Mouse (Mus musculus): ENCODE results near the gene Gas2l1. TPM values are rescaled to one million over a fixed set of nuclear protein-coding genes. Genes with fewer than 3 reads are reported as not detected.

The Gas2l1 gene
- polyA plus RNA-seq, 1 experiment from 2014 or later: 20.2 TPM

GRCm38 (mm10) chr11:5054874-5055273 lies 10.3 kb downstream of the Gas2l1 start:
- peaks cover 31% of the 10 kb centered on the region for H3K4me1 ChIP-seq (replicated peaks)
- H3K9me3 ChIP-seq: no peaks in the 10 kb centered on the region
- ATAC-seq (ENCODE audit: low FRiP score): no peak
- no peak overlapping the region for H3K27ac ChIP-seq
- peaks cover 55% of the 10 kb centered on the region for H3K27me3 ChIP-seq
- H3K9ac ChIP-seq: no peak overlapping the region
- no peak overlapping the region for H3K4me2 ChIP-seq
- no peaks in the 10 kb centered on the region for H3K36me3 ChIP-seq
- H3K4me3 ChIP-seq: no peak overlapping the region
- WGBS: 65% methylated on average over 6 of the region's 6 CpGs

- Histone ChIP-seq H3K27me3 (peaks cover 50% of the 10 kb centered on the region), H3K4me3 (no peak overlapping the region), H3K9me3 (no peaks in the 10 kb centered on the region), H3K27ac (no peak overlapping the region), H3K4me2 (no peak overlapping the region), H3K36me3 (no peaks in the 10 kb centered on the region), H3K9ac (no peak overlapping the region), H3K4me1 (replicated peaks) (peaks cover 27% of the 10 kb centered on the region)
- ATAC-seq (ENCODE audit: low FRiP score): no peak
- WGBS: 92% methylated on average over 14 of the region's 14 CpGs
Observed at GRCm38 (mm10) chr11:5054151-5054550, 11.0 kb downstream of the Gas2l1 start.

DNA sequence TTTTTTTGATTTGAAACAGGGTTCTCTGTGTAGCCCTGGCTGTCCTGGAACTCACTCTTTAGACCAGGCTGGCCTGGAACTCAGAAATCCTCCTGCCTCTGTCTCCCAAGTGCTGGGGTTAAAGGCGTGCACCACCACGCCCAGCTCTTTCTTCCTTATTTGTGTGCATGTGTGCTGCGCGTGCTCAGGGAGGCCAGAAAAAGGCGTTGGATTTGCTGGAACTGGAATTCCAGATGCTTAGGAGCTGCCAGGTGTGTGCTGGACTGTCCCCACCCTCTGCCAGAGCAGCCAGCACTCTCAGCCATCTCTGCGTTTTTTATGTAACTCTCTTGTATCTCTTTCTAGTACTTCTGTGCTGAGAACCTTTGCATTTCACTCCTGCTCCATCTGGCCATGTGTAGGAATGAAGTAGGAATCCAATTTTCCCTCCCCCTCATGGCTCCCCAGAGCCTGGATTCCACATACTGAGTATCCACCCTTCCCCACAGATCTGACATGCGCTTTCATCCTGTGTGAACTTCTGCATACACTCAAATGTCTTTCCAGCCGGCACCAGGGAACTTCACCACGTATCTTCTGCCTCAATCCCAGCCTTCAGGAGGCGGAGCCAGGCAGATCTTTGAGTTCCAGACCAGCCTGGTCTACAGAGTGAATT lies 12.8 kb downstream of the Gas2l1 start:
- H3K9me3 ChIP-seq: no peaks in the 10 kb centered on the region
- H3K4me2 ChIP-seq: no peak overlapping the region
- peaks cover 33% of the 10 kb centered on the region for H3K27me3 ChIP-seq
- H3K9ac ChIP-seq: no peak overlapping the region
- H3K4me3 ChIP-seq: no peak overlapping the region
- no peaks in the 10 kb centered on the region for H3K36me3 ChIP-seq
- H3K27ac ChIP-seq: no peak overlapping the region
- ATAC-seq (ENCODE audit: low FRiP score): no peak
- peaks cover 17% of the 10 kb centered on the region for H3K4me1 ChIP-seq (replicated peaks)
- 76% methylated on average over 10 of the region's 10 CpGs for WGBS

DNA sequence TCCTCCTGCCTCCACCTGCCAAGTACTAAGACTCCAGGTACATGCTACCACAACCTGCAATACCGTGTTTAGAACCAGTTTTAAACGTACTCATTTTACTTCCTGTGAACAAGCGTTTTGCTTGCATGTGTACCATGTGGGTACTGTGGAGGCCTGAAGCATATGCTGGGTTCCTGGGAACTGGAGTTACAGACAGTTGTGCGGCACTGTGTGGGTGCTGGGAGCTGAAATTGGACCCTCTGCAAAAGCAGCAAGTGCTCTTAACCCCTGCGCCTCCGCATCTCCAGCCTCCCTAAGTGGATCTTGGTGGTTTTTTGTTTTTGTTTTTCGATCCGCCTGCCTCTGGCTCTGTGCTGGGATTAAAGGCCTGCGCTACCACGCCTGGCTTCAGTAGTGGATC lies 13.5 kb downstream of the Gas2l1 start:
- Histone ChIP-seq H3K9ac (no peak overlapping the region), H3K9me3 (no peaks in the 10 kb centered on the region), H3K4me3 (no peak overlapping the region), H3K4me1 (replicated peaks) (peaks cover 10% of the 10 kb centered on the region), H3K4me2 (no peak overlapping the region), H3K27ac (no peak overlapping the region), H3K27me3 (peaks cover 26% of the 10 kb centered on the region), H3K36me3 (no peaks in the 10 kb centered on the region)
- 84% methylated on average over 10 of the region's 10 CpGs for WGBS
- ATAC-seq (ENCODE audit: low FRiP score): no peak

GRCm38 (mm10) chr11:5046321-5046926 lies 18.7 kb downstream of the Gas2l1 start:
- Histone ChIP-seq H3K4me1 (replicated peaks) (0 out of 2 replicates have a peak, but pooled peaks cover 2% of the 10 kb centered on the region), H3K4me2 (no peak overlapping the region), H3K27ac (no peak overlapping the region), H3K9me3 (no peaks in the 10 kb centered on the region), H3K9ac (no peak overlapping the region), H3K4me3 (no peak overlapping the region), H3K36me3 (peaks cover 18% of the 10 kb centered on the region), H3K27me3 (peaks cover 6% of the 10 kb centered on the region)
- ATAC-seq (ENCODE audit: low FRiP score): no peak
- WGBS: 55% methylated on average over 12 of the region's 12 CpGs

- ATAC-seq (ENCODE audit: low FRiP score): no peak
- H3K27me3 ChIP-seq: no peaks in the 10 kb centered on the region
- no peak overlapping the region for H3K4me3 ChIP-seq
- H3K9ac ChIP-seq: no peak overlapping the region
- 0 out of 2 replicates have a peak, but pooled peaks cover 2% of the 10 kb centered on the region for H3K4me1 ChIP-seq (replicated peaks)
- H3K27ac ChIP-seq: no peak overlapping the region
- no peak overlapping the region for H3K4me2 ChIP-seq
- 90% methylated on average over 8 of the region's 8 CpGs for WGBS
- no peaks in the 10 kb centered on the region for H3K9me3 ChIP-seq
- peaks cover 55% of the 10 kb centered on the region for H3K36me3 ChIP-seq
Observed at GRCm38 (mm10) chr11:5042645-5043381, 22.3 kb downstream of the Gas2l1 start.

- Histone ChIP-seq H3K9me3 (no peaks in the 10 kb centered on the region), H3K36me3 (peaks cover 70% of the 10 kb centered on the region), H3K27me3 (no peaks in the 10 kb centered on the region), H3K4me1 (replicated peaks) (no peaks in the 10 kb centered on the region), H3K9ac (no peak overlapping the region), H3K4me2 (no peak overlapping the region), H3K27ac (no peak overlapping the region), H3K4me3 (no peak overlapping the region)
- 83% methylated on average over 18 of the region's 18 CpGs for WGBS
- ATAC-seq (ENCODE audit: low FRiP score): no peak
Observed at GRCm38 (mm10) chr11:5041144-5041780, 23.9 kb downstream of the Gas2l1 start.

DNA sequence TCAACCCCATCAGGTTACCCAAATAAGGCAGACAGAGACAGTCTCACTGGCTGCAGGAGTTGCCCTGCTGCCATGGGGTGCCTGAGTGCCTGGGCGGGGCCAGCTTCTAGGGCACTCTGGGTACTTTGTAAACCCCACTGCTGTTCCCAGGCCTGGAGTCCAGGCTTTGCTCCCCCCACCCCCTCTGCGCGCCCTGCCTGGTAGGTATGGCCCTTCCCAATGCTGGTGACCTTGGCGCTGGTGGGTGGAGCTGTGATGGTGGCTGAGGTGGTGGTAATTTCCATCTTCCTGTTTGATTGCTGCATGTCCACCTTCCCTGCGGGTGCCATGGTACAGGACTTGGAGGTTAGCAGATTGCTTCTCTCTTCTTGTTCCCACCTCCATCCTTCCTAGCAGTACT lies 24.5 kb downstream of the Gas2l1 start:
- 100% methylated on average over 5 of the region's 5 CpGs for WGBS
- H3K9ac ChIP-seq: no peak overlapping the region
- no peaks in the 10 kb centered on the region for H3K4me1 ChIP-seq (replicated peaks)
- no peaks in the 10 kb centered on the region for H3K27me3 ChIP-seq
- H3K4me3 ChIP-seq: no peak overlapping the region
- peaks cover 77% of the 10 kb centered on the region for H3K36me3 ChIP-seq
- H3K9me3 ChIP-seq: no peaks in the 10 kb centered on the region
- H3K27ac ChIP-seq: no peak overlapping the region
- no peak overlapping the region for H3K4me2 ChIP-seq
- no peak for ATAC-seq (ENCODE audit: low FRiP score)

DNA sequence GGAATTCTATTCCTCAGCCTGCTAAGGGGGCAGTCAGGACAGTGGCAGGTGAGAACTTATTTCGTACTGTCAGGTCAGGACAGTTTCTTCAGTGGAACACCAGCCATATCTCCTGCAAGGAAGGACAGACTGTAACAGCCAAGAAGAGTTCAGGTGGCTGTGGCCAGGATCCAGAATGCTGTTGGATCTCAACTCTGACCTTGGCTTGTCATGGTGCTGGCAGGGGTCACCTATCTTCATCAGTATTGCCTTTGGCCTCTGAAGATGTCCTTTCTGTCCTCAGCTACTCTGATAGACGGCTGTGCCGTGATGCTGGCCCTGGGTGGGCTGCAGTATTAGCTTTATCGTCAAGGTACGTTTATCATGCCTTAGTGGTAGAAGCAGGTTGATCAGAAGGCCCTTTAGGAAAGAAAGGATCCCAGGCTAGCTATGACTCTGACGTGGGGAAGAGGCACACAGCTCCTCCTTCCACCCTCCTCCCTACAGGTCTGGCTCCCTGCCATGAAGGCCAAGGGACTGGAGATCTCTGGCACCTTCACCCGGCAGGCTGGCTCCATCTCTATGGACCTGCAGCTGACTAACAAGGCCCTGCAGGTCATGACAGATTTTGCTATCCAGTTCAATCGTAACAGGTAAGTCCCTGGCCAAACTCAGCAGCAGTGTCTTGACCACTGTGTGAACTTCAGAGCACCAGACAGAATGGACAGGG lies 27.8 kb downstream of the Gas2l1 start:
- Histone ChIP-seq H3K27ac (no peak overlapping the region), H3K9me3 (no peaks in the 10 kb centered on the region), H3K27me3 (no peaks in the 10 kb centered on the region), H3K4me1 (replicated peaks) (no peaks in the 10 kb centered on the region), H3K4me3 (no peak overlapping the region), H3K36me3 (peaks cover 100% of the 10 kb centered on the region), H3K4me2 (no peak overlapping the region), H3K9ac (no peak overlapping the region)
- no peak for ATAC-seq (ENCODE audit: low FRiP score)
- 90% methylated on average over 8 of the region's 8 CpGs for WGBS

GRCm38 (mm10) chr11:5035421-5035820 lies 29.7 kb downstream of the Gas2l1 start:
- ATAC-seq (ENCODE audit: low FRiP score): no peak
- no peak overlapping the region for H3K9ac ChIP-seq
- no peaks in the 10 kb centered on the region for H3K27me3 ChIP-seq
- H3K4me3 ChIP-seq: no peak overlapping the region
- H3K36me3 ChIP-seq: peaks cover 100% of the 10 kb centered on the region
- H3K4me2 ChIP-seq: no peak overlapping the region
- WGBS: 91% methylated on average over 4 of the region's 4 CpGs
- no peaks in the 10 kb centered on the region for H3K4me1 ChIP-seq (replicated peaks)
- no peak overlapping the region for H3K27ac ChIP-seq
- no peaks in the 10 kb centered on the region for H3K9me3 ChIP-seq

DNA sequence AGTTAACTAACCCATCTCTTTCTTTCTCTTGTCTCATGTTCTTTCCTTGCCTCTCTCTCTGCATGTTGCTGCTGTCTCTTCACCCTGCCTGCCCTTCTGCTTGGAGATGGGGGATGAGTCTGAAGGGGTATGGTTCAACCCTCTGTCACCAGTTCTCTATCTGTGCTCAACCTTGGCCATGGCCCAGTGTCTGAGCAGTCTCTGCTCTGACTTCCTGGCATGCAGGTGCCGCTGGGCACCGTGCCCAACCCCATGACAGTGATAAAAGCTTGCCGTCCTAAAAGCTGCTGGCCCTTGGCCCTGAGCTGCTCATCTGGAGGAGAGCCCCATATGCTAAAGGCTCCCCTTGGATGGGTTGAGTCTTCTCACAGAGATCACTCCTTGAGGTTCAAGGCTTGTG lies 32.0 kb downstream of the Gas2l1 start:
- Histone ChIP-seq H3K27me3 (no peaks in the 10 kb centered on the region), H3K4me2 (no peak overlapping the region), H3K9ac (no peak overlapping the region), H3K9me3 (no peaks in the 10 kb centered on the region), H3K27ac (no peak overlapping the region), H3K36me3 (peaks cover 100% of the 10 kb centered on the region), H3K4me1 (replicated peaks) (no peaks in the 10 kb centered on the region), H3K4me3 (no peak overlapping the region)
- ATAC-seq (ENCODE audit: low FRiP score): no peak
- 88% methylated on average over 3 of the region's 3 CpGs for WGBS

GRCm38 (mm10) chr11:5032706-5033105 lies 32.4 kb downstream of the Gas2l1 start:
- H3K4me3 ChIP-seq: no peak overlapping the region
- H3K27me3 ChIP-seq: no peaks in the 10 kb centered on the region
- no peaks in the 10 kb centered on the region for H3K9me3 ChIP-seq
- no peak overlapping the region for H3K9ac ChIP-seq
- H3K36me3 ChIP-seq: peaks cover 100% of the 10 kb centered on the region
- H3K4me2 ChIP-seq: no peak overlapping the region
- WGBS: 93% methylated on average over 10 of the region's 10 CpGs
- no peaks in the 10 kb centered on the region for H3K4me1 ChIP-seq (replicated peaks)
- no peak for ATAC-seq (ENCODE audit: low FRiP score)
- no peak overlapping the region for H3K27ac ChIP-seq
